Mouse (Mus musculus): ENCODE measurements around the gene Reep3.

Gene Reep3

GRCm38 (mm10) chr10:67111044-67111798 lies 14.5 kb upstream of the Reep3 start:
- no peak for DNase-seq (ENCODE audit: low spot score in 2 of 2)

GRCm38 (mm10) chr10:67109635-67110034 lies 12.9 kb upstream of the Reep3 start:
- no peak for DNase-seq (ENCODE audit: low spot score in 2 of 2)

GRCm38 (mm10) chr10:67108096-67108495 lies 11.4 kb upstream of the Reep3 start:
- DNase-seq (ENCODE audit: low spot score in 2 of 2) = no peak

GRCm38 (mm10) chr10:67107017-67107761 lies 10.4 kb upstream of the Reep3 start:
- no peak for DNase-seq (ENCODE audit: low spot score in 2 of 2)

GRCm38 (mm10) chr10:67106400-67106799 lies 9.7 kb upstream of the Reep3 start:
- no peak for DNase-seq (ENCODE audit: low spot score in 2 of 2)

GRCm38 (mm10) chr10:67105331-67106217 lies 8.8 kb upstream of the Reep3 start:
- DNase-seq (ENCODE audit: low spot score in 2 of 2) = no peak

GRCm38 (mm10) chr10:67104543-67104942 lies 7.8 kb upstream of the Reep3 start:
- DNase-seq (ENCODE audit: low spot score in 2 of 2) = no peak

- DNase-seq (ENCODE audit: low spot score in 2 of 2) = no peak
These were observed 4.1 kb upstream of the Reep3 start for GRCm38 (mm10) chr10:67100831-67101251.

GRCm38 (mm10) chr10:67100011-67100661 lies 3.4 kb upstream of the Reep3 start:
- no peak for DNase-seq (ENCODE audit: low spot score in 2 of 2)

- DNase-seq (ENCODE audit: low spot score in 2 of 2) = no peak
These were observed 2.6 kb upstream of the Reep3 start for GRCm38 (mm10) chr10:67099183-67099929.

- no peak for DNase-seq (ENCODE audit: low spot score in 2 of 2)
These were observed 1.8 kb upstream of the Reep3 start for GRCm38 (mm10) chr10:67098408-67099050.

GRCm38 (mm10) chr10:67097437-67098150 lies 849 bp upstream of the Reep3 start:
- no peak for DNase-seq (ENCODE audit: low spot score in 2 of 2)

- DNase-seq (ENCODE audit: low spot score in 2 of 2) = peak; percentile 32 to 39
These were observed 736 bp downstream of the Reep3 start, which contains the start of gene Jmjd1c for GRCm38 (mm10) chr10:67095798-67096620. Gene Jmjd1c, plus strand, starts transcription at chr10:67096125.

- no peak for DNase-seq (ENCODE audit: low spot score in 2 of 2)
These were observed 1.8 kb downstream of the Reep3 start for GRCm38 (mm10) chr10:67094922-67095321.

GRCm38 (mm10) chr10:67090611-67091010 lies 6.1 kb downstream of the Reep3 start:
- no peak for DNase-seq (ENCODE audit: low spot score in 2 of 2)

- no peak for DNase-seq (ENCODE audit: low spot score in 2 of 2)
These were observed 9.1 kb downstream of the Reep3 start for GRCm38 (mm10) chr10:67087447-67088226.

- DNase-seq (ENCODE audit: low spot score in 2 of 2) = no peak
These were observed 10.8 kb downstream of the Reep3 start for GRCm38 (mm10) chr10:67085916-67086315.

- no peak for DNase-seq (ENCODE audit: low spot score in 2 of 2)
These were observed 11.6 kb downstream of the Reep3 start for GRCm38 (mm10) chr10:67085124-67085523.

All from spleen, postnatal 14 days (tissue).